Mouse (Mus musculus): ENCODE measurements around the gene Scamp2.

The Scamp2 gene

GRCm38 (mm10) chr9:57554753-57555152 lies 6.0 kb upstream of the Scamp2 start:
- Histone ChIP-seq H3K27me3 (ENCODE audit: insufficient read depth, low read length) (peaks cover 9% of the 10 kb centered on the region), H3K9me3 (ENCODE audit: low read length) (peaks cover 24% of the 10 kb centered on the region), H3K4me1 (replicated peaks; ENCODE audit: low read depth, low read length) (peaks cover 43% of the 10 kb centered on the region), H3K4me3 (replicated peaks; ENCODE audit: low read length) (no peak overlapping the region), H3K36me3 (ENCODE audit: insufficient read depth, low read length) (peaks cover 16% of the 10 kb centered on the region)
- TF ChIP-seq CTCF (conservative IDR thresholded peaks at IDR 0.05; ENCODE audit: low read length) (no peak), NANOG (IDR thresholded peaks at IDR 0.05; ENCODE audit: borderline replicate concordance, low read length) (peak; percentile 95), POU5F1 (IDR thresholded peaks at IDR 0.05; ENCODE audit: borderline replicate concordance, low read length) (no peak)

DNA sequence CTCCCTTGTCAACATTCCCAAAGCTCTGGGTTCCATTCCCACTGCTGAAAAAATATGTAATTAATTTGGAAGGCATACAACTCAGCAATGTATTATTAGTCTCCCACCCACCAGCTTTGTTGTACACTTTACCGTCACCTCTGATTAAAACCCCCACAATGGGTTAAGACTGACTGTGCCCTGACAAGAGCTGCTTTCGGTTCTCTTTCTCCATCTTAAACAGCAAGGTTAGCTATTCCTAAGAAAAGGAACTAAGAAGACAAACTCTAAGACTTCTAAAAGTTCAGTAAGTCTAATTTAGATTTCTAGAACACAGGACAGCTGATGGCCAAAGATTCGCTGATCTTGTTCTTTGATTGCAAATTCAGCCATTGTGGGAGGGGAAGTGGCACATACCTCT lies 3.5 kb upstream of the Scamp2 start:
- H3K4me1 ChIP-seq (replicated peaks; ENCODE audit: low read depth, low read length), result peaks cover 48% of the 10 kb centered on the region
- no peak overlapping the region for H3K4me3 ChIP-seq (replicated peaks; ENCODE audit: low read length)
- no peaks in the 10 kb centered on the region for H3K36me3 ChIP-seq (ENCODE audit: insufficient read depth, low read length)
- peaks cover under 1% of the 10 kb centered on the region; the same call in 1 of the 2 replicates for H3K9me3 ChIP-seq (ENCODE audit: low read length)
- TF ChIP-seq CTCF (conservative IDR thresholded peaks at IDR 0.05; ENCODE audit: low read length) (no peak), NANOG (IDR thresholded peaks at IDR 0.05; ENCODE audit: borderline replicate concordance, low read length) (no peak)
- H3K27me3 ChIP-seq (ENCODE audit: insufficient read depth, low read length), result peaks cover 9% of the 10 kb centered on the region

DNA sequence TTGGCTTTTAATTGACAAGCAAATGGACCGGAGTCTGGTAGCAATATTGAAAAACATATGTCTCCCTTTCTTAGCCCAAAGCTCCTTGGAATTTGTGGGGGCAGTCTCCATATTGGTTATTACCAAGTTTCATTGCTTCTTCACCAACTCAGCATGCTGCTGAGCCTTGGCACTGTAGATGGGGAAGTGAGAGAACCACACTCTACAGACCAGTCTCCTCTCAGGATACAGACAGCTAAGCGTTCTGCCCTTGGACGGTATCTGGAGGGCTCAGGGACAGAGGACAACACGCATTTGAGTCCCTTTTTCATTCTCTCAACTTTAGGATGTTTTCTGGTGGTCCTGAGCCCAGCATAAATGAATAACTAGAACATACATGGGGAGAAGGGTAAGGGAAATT lies 2.1 kb upstream of the Scamp2 start:
- H3K4me3 ChIP-seq (replicated peaks; ENCODE audit: low read length), result no peak overlapping the region
- H3K27me3 ChIP-seq (ENCODE audit: insufficient read depth, low read length), result peaks cover 9% of the 10 kb centered on the region
- no peaks in the 10 kb centered on the region for H3K9me3 ChIP-seq (ENCODE audit: low read length)
- TF ChIP-seq CTCF (conservative IDR thresholded peaks at IDR 0.05; ENCODE audit: low read length) (no peak), NANOG (IDR thresholded peaks at IDR 0.05; ENCODE audit: borderline replicate concordance, low read length) (no peak), POU5F1 (IDR thresholded peaks at IDR 0.05; ENCODE audit: borderline replicate concordance, low read length) (no peak)
- H3K4me1 ChIP-seq (replicated peaks; ENCODE audit: low read depth, low read length), result peaks cover 51% of the 10 kb centered on the region
- H3K36me3 ChIP-seq (ENCODE audit: insufficient read depth, low read length), result no peaks in the 10 kb centered on the region

DNA sequence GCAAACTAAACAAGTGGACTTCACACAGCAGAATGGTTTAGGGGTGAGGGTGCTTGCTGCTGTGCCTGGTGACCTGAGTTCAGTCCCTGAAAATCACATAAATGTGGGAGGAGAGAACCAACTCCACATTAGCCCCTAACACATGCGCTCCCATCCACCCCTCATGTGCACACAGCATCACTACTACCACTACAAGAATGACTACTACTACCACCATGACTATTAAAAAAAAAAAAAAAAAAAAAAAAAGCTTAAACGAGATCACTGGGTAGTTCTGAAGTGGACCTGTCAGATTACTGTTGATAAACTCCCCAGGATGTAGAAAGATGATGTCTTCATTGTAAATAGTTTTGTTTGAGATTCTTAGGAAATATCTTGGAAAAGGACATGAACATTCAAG lies 1.2 kb upstream of the Scamp2 start:
- no peak for TF ChIP-seq CTCF (conservative IDR thresholded peaks at IDR 0.05; ENCODE audit: low read length)
- H3K27me3 ChIP-seq (ENCODE audit: insufficient read depth, low read length), result peaks cover 9% of the 10 kb centered on the region
- H3K4me3 ChIP-seq (replicated peaks; ENCODE audit: low read length), result no peak overlapping the region
- no peaks in the 10 kb centered on the region for H3K9me3 ChIP-seq (ENCODE audit: low read length)
- H3K4me1 ChIP-seq (replicated peaks; ENCODE audit: low read depth, low read length), result peaks cover 42% of the 10 kb centered on the region
- H3K36me3 ChIP-seq (ENCODE audit: insufficient read depth, low read length), result no peaks in the 10 kb centered on the region

DNA sequence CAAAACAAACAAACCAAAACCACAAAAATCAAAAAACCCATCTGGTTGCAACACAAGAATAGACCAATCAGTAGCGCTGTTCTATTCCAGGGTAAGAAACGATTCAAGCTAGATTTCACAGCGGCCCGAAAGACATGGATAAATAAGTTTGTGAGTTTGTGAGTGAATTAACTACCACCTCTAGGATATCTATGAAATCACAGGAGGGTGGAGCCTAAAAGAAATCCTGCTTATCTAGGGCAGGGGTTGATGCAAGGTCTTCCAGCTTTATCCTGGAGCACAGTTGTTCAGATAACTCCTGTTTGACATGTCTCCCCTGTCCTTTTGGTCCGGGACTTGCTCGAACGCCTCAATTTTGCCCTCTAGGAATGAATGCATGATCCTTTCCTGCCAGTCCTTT lies 480 bp upstream of the Scamp2 start:
- H3K4me3 ChIP-seq (replicated peaks; ENCODE audit: low read length), result peak overlapping the region; percentile 88
- 0 out of 2 replicates have a peak, but pooled peaks cover 4% of the 10 kb centered on the region for H3K36me3 ChIP-seq (ENCODE audit: insufficient read depth, low read length)
- H3K9me3 ChIP-seq (ENCODE audit: low read length), result no peaks in the 10 kb centered on the region
- TF ChIP-seq NANOG (IDR thresholded peaks at IDR 0.05; ENCODE audit: borderline replicate concordance, low read length) (no peak), POU5F1 (IDR thresholded peaks at IDR 0.05; ENCODE audit: borderline replicate concordance, low read length) (no peak), CTCF (conservative IDR thresholded peaks at IDR 0.05; ENCODE audit: low read length) (no peak)
- H3K27me3 ChIP-seq (ENCODE audit: insufficient read depth, low read length), result peaks cover 9% of the 10 kb centered on the region
- H3K4me1 ChIP-seq (replicated peaks; ENCODE audit: low read depth, low read length), result peaks cover 40% of the 10 kb centered on the region

DNA sequence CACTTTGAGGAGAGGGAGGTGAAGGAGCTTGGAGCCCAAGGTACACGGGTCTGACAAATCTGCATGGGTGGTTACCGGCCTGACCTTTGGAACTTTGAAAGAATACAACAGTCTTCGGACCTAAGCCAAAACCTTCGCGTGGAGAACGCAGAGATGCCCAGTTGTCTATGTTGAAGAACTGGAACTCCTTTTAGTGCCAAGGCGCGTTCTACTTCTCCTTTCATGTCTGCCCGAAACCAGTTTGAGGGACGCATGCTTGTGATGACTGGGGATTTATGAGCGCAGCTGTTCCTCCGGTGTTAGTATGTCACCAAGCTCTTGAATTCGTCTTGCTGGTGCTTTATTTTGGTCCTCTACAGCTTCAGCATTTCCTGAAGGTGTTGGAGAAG lies 962 bp downstream of the Scamp2 start:
- H3K4me1 ChIP-seq (replicated peaks; ENCODE audit: low read depth, low read length), result peaks cover 48% of the 10 kb centered on the region
- peak overlapping the region; percentile 88 for H3K4me3 ChIP-seq (replicated peaks; ENCODE audit: low read length)
- H3K9me3 ChIP-seq (ENCODE audit: low read length), result no peaks in the 10 kb centered on the region
- H3K36me3 ChIP-seq (ENCODE audit: insufficient read depth, low read length), result peaks cover 10% of the 10 kb centered on the region; the same call in 1 of the 2 replicates
- TF ChIP-seq POU5F1 (IDR thresholded peaks at IDR 0.05; ENCODE audit: borderline replicate concordance, low read length) (no peak), CTCF (conservative IDR thresholded peaks at IDR 0.05; ENCODE audit: low read length) (no peak), NANOG (IDR thresholded peaks at IDR 0.05; ENCODE audit: borderline replicate concordance, low read length) (no peak)
- peaks cover 9% of the 10 kb centered on the region for H3K27me3 ChIP-seq (ENCODE audit: insufficient read depth, low read length)

GRCm38 (mm10) chr9:57562896-57563372 lies 2.2 kb downstream of the Scamp2 start:
- Histone ChIP-seq H3K4me3 (replicated peaks; ENCODE audit: low read length) (no peak overlapping the region), H3K9me3 (ENCODE audit: low read length) (no peaks in the 10 kb centered on the region), H3K4me1 (replicated peaks; ENCODE audit: low read depth, low read length) (peaks cover 60% of the 10 kb centered on the region), H3K27me3 (ENCODE audit: insufficient read depth, low read length) (peaks cover 9% of the 10 kb centered on the region), H3K36me3 (ENCODE audit: insufficient read depth, low read length) (peaks cover 14% of the 10 kb centered on the region)
- TF ChIP-seq CTCF (conservative IDR thresholded peaks at IDR 0.05; ENCODE audit: low read length), result no peak
- TF ChIP-seq NANOG (IDR thresholded peaks at IDR 0.05; ENCODE audit: borderline replicate concordance, low read length), result no peak
- TF ChIP-seq POU5F1 (IDR thresholded peaks at IDR 0.05; ENCODE audit: borderline replicate concordance, low read length), result no peak

GRCm38 (mm10) chr9:57564609-57565008 lies 3.9 kb downstream of the Scamp2 start:
- no peaks in the 10 kb centered on the region for H3K27me3 ChIP-seq (ENCODE audit: insufficient read depth, low read length)
- no peak overlapping the region for H3K4me3 ChIP-seq (replicated peaks; ENCODE audit: low read length)
- H3K4me1 ChIP-seq (replicated peaks; ENCODE audit: low read depth, low read length), result peaks cover 77% of the 10 kb centered on the region
- no peak for TF ChIP-seq NANOG (IDR thresholded peaks at IDR 0.05; ENCODE audit: borderline replicate concordance, low read length)
- TF ChIP-seq CTCF (conservative IDR thresholded peaks at IDR 0.05; ENCODE audit: low read length), result no peak
- no peak for TF ChIP-seq POU5F1 (IDR thresholded peaks at IDR 0.05; ENCODE audit: borderline replicate concordance, low read length)
- H3K36me3 ChIP-seq (ENCODE audit: insufficient read depth, low read length), result peaks cover 31% of the 10 kb centered on the region
- no peaks in the 10 kb centered on the region for H3K9me3 ChIP-seq (ENCODE audit: low read length)

DNA sequence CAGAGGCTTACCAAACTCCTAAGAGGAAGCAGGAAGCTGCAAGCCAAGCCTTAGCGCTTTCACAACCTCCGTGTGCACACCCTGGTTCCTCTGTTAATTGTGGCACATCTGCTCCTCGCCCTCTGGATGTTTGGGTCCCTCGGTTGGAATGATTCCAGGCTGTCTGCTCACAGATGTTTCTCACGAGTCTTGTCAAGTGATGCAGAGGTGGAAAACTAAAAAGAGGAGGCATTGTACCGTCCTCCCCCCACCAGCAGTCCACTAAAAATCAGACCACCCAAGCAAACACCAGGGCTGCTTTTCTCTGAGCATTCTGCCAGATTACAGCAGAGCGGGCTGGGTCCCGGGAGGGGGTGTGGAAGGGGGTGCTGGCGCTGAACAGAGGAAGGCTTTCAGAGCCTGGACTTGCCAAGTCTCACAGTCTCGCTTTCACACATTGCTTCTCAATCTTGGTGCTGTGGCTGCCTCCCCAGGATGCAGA lies 5.0 kb downstream of the Scamp2 start:
- Histone ChIP-seq H3K27me3 (ENCODE audit: insufficient read depth, low read length) (no peaks in the 10 kb centered on the region), H3K9me3 (ENCODE audit: low read length) (no peaks in the 10 kb centered on the region), H3K4me1 (replicated peaks; ENCODE audit: low read depth, low read length) (peaks cover 74% of the 10 kb centered on the region), H3K4me3 (replicated peaks; ENCODE audit: low read length) (no peak overlapping the region), H3K36me3 (ENCODE audit: insufficient read depth, low read length) (peaks cover 42% of the 10 kb centered on the region)
- no peak for TF ChIP-seq CTCF (conservative IDR thresholded peaks at IDR 0.05; ENCODE audit: low read length)

Measured in E14TG2a.4 (cell line).